Mouse (Mus musculus) lung, embryonic 15.5 days (tissue): ENCODE measurements around the gene Rhbdf1. TPM values are rescaled to one million over a fixed set of nuclear protein-coding genes. Genes with fewer than 3 reads are reported as not detected.

Source experiments
- ATAC-seq: fragments of 200-750 bp; cut with Nextera tagmentation; 2 replicates; pipeline ENCODE4 v1.8.0; 2017; ENCODE audit warnings: moderate number of reproducible peaks, borderline replicate concordance; ENCODE audit not compliant: low FRiP score, low TSS enrichment; ENCODE audit errors: extremely low read depth
- H3K27ac ChIP-seq: fragments of 300-500 bp; sonication (generic); 2 replicates; pipeline ENCODE4 v1.5.1; 2015; ENCODE audit warnings: moderate library complexity, mild to moderate bottlenecking, inconsistent platforms
- H3K27me3 ChIP-seq: fragments of 300-500 bp; sonication (generic); 2 replicates; pipeline ENCODE4 v1.6.1; 2015; ENCODE audit warnings: inconsistent platforms
- H3K36me3 ChIP-seq: fragments of 300-500 bp; sonication (generic); 2 replicates; pipeline ENCODE4 v1.6.1; 2015; ENCODE audit warnings: inconsistent platforms
- H3K4me1 ChIP-seq: fragments of 300-500 bp; sonication (generic); 2 replicates; pipeline ENCODE4 v1.6.1; 2015; ENCODE audit warnings: inconsistent platforms
- H3K4me2 ChIP-seq: fragments of 300-500 bp; sonication (generic); 2 replicates; pipeline ENCODE4 v1.6.1; 2015; ENCODE audit warnings: inconsistent platforms, mild to moderate bottlenecking, moderate library complexity
- H3K4me3 ChIP-seq: fragments of 300-500 bp; sonication (generic); 2 replicates; pipeline ENCODE4 v1.5.1; 2015; ENCODE audit warnings: mild to moderate bottlenecking, inconsistent platforms
- H3K9ac ChIP-seq: fragments of 300-500 bp; sonication (generic); 2 replicates; pipeline ENCODE4 v1.6.1; 2015; ENCODE audit warnings: inconsistent platforms
- H3K9me3 ChIP-seq: fragments of 300-500 bp; sonication (generic); 2 replicates; pipeline ENCODE4 v1.6.1; 2016; ENCODE audit warnings: inconsistent platforms
- WGBS: fragments of 180-500 bp; shearing (Covaris S2); methylation state at CpG from one replicate; pipeline ENCODE4 v1.1.7; 2015; 5-methylcytosine and 5-hydroxymethylcytosine counted together
- polyA plus RNA-seq: library from polyadenylated mRNA; unstranded; fragments of >200 nt; fragmentation: Nextera tagmentation; extraction: Ambion mirVana; gene quantifications from 2 replicates; pipeline ENCODE4 v1.2.1, GENCODE M21; 2015

Gene Rhbdf1
- polyA plus RNA-seq, 1 experiment from 2014 or later: 67.4 TPM

- H3K4me3 ChIP-seq: no peak overlapping the region
- no peak overlapping the region for H3K4me2 ChIP-seq
- no peak overlapping the region for H3K9ac ChIP-seq
- no peaks in the 10 kb centered on the region for H3K4me1 ChIP-seq
- 31% methylated on average over 11 of the region's 11 CpGs for WGBS
- ATAC-seq: no peak
- no peak overlapping the region for H3K27ac ChIP-seq
- no peaks in the 10 kb centered on the region for H3K9me3 ChIP-seq
- H3K36me3 ChIP-seq: no peaks in the 10 kb centered on the region
- no peaks in the 10 kb centered on the region; the same call in 1 of the 2 replicates for H3K27me3 ChIP-seq
These were observed 26.1 kb downstream of the Rhbdf1 start for GRCm38 (mm10) chr11:32195867-32196540.

- Histone ChIP-seq H3K27me3 (no peaks in the 10 kb centered on the region; the same call in 1 of the 2 replicates), H3K36me3 (no peaks in the 10 kb centered on the region), H3K4me1 (no peaks in the 10 kb centered on the region), H3K4me2 (no peak overlapping the region), H3K9me3 (no peaks in the 10 kb centered on the region), H3K27ac (no peak overlapping the region), H3K9ac (no peak overlapping the region), H3K4me3 (no peak overlapping the region)
- 86% methylated on average over 5 of the region's 5 CpGs for WGBS
- no peak for ATAC-seq
These were observed 27.5 kb downstream of the Rhbdf1 start for GRCm38 (mm10) chr11:32194626-32195025.

GRCm38 (mm10) chr11:32194086-32194485 lies 28.0 kb downstream of the Rhbdf1 start:
- H3K27ac ChIP-seq: no peak overlapping the region
- H3K36me3 ChIP-seq: no peaks in the 10 kb centered on the region
- no peak overlapping the region for H3K9ac ChIP-seq
- H3K4me2 ChIP-seq: no peak overlapping the region
- no peak overlapping the region for H3K4me3 ChIP-seq
- 79% methylated on average over 10 of the region's 10 CpGs for WGBS
- H3K27me3 ChIP-seq: no peaks in the 10 kb centered on the region; the same call in 1 of the 2 replicates
- ATAC-seq: no peak
- H3K9me3 ChIP-seq: no peaks in the 10 kb centered on the region
- no peaks in the 10 kb centered on the region for H3K4me1 ChIP-seq

- H3K9ac ChIP-seq: no peak overlapping the region
- H3K27me3 ChIP-seq: no peaks in the 10 kb centered on the region; the same call in 1 of the 2 replicates
- no peak overlapping the region for H3K27ac ChIP-seq
- no peaks in the 10 kb centered on the region for H3K9me3 ChIP-seq
- ATAC-seq: no peak
- no peak overlapping the region for H3K4me2 ChIP-seq
- WGBS: 85% methylated on average over 10 of the region's 10 CpGs
- H3K36me3 ChIP-seq: no peaks in the 10 kb centered on the region
- no peak overlapping the region for H3K4me3 ChIP-seq
- H3K4me1 ChIP-seq: no peaks in the 10 kb centered on the region
These were observed 28.9 kb downstream of the Rhbdf1 start for GRCm38 (mm10) chr11:32193156-32193555.

GRCm38 (mm10) chr11:32190603-32191110 lies 31.4 kb downstream of the Rhbdf1 start:
- Histone ChIP-seq H3K36me3 (no peaks in the 10 kb centered on the region), H3K4me2 (no peak overlapping the region), H3K27me3 (no peaks in the 10 kb centered on the region), H3K9ac (no peak overlapping the region), H3K27ac (no peak overlapping the region), H3K4me3 (no peak overlapping the region), H3K4me1 (no peaks in the 10 kb centered on the region), H3K9me3 (no peaks in the 10 kb centered on the region)
- 68% methylated on average over 13 of the region's 13 CpGs for WGBS
- 0 out of 2 replicates have a peak, but pooled peaks have one; percentile 10 for ATAC-seq

- 61% methylated on average over 9 of the region's 9 CpGs for WGBS
- no peak overlapping the region for H3K4me2 ChIP-seq
- ATAC-seq: 0 out of 2 replicates have a peak, but pooled peaks have one; percentile 53
- H3K4me3 ChIP-seq: no peak overlapping the region
- H3K9ac ChIP-seq: no peak overlapping the region
- no peaks in the 10 kb centered on the region for H3K36me3 ChIP-seq
- no peak overlapping the region for H3K27ac ChIP-seq
- H3K27me3 ChIP-seq: no peaks in the 10 kb centered on the region
- no peaks in the 10 kb centered on the region for H3K9me3 ChIP-seq
- no peaks in the 10 kb centered on the region for H3K4me1 ChIP-seq
These were observed 32.0 kb downstream of the Rhbdf1 start for GRCm38 (mm10) chr11:32190119-32190518.

- no peak overlapping the region for H3K4me2 ChIP-seq
- H3K9ac ChIP-seq: no peak overlapping the region
- H3K36me3 ChIP-seq: no peaks in the 10 kb centered on the region
- no peaks in the 10 kb centered on the region for H3K27me3 ChIP-seq
- H3K4me3 ChIP-seq: no peak overlapping the region
- no peak for ATAC-seq
- no peak overlapping the region for H3K27ac ChIP-seq
- H3K9me3 ChIP-seq: no peaks in the 10 kb centered on the region
- WGBS: 66% methylated on average over 5 of the region's 5 CpGs
- H3K4me1 ChIP-seq: no peaks in the 10 kb centered on the region
These were observed 32.7 kb downstream of the Rhbdf1 start for GRCm38 (mm10) chr11:32189434-32189833.

- 76% methylated on average over 12 of the region's 12 CpGs for WGBS
- H3K9me3 ChIP-seq: no peaks in the 10 kb centered on the region
- H3K9ac ChIP-seq: no peak overlapping the region
- H3K4me1 ChIP-seq: no peaks in the 10 kb centered on the region
- no peaks in the 10 kb centered on the region for H3K27me3 ChIP-seq
- no peak overlapping the region for H3K4me3 ChIP-seq
- no peaks in the 10 kb centered on the region for H3K36me3 ChIP-seq
- H3K27ac ChIP-seq: no peak overlapping the region
- ATAC-seq: no peak
- no peak overlapping the region for H3K4me2 ChIP-seq
These were observed 33.2 kb downstream of the Rhbdf1 start for GRCm38 (mm10) chr11:32188881-32189280.

- WGBS: 83% methylated on average over 4 of the region's 4 CpGs
- ATAC-seq: no peak
- Histone ChIP-seq H3K27ac (no peak overlapping the region), H3K4me3 (no peak overlapping the region), H3K27me3 (0 out of 2 replicates have a peak, but pooled peaks cover 3% of the 10 kb centered on the region), H3K36me3 (no peaks in the 10 kb centered on the region), H3K4me2 (no peak overlapping the region), H3K9ac (no peak overlapping the region), H3K4me1 (no peaks in the 10 kb centered on the region), H3K9me3 (no peaks in the 10 kb centered on the region)
These were observed 34.8 kb downstream of the Rhbdf1 start for GRCm38 (mm10) chr11:32187256-32187655.

GRCm38 (mm10) chr11:32186031-32186430 lies 36.1 kb downstream of the Rhbdf1 start:
- H3K9me3 ChIP-seq: no peaks in the 10 kb centered on the region
- WGBS: 63% methylated on average over 3 of the region's 3 CpGs
- H3K9ac ChIP-seq: no peak overlapping the region
- ATAC-seq: no peak
- H3K4me2 ChIP-seq: no peak overlapping the region
- no peaks in the 10 kb centered on the region for H3K36me3 ChIP-seq
- H3K4me1 ChIP-seq: no peaks in the 10 kb centered on the region
- H3K4me3 ChIP-seq: no peak overlapping the region
- H3K27ac ChIP-seq: no peak overlapping the region
- 0 out of 2 replicates have a peak, but pooled peaks cover 3% of the 10 kb centered on the region for H3K27me3 ChIP-seq

- no peaks in the 10 kb centered on the region for H3K4me1 ChIP-seq
- H3K4me2 ChIP-seq: no peak overlapping the region
- no peak overlapping the region for H3K27ac ChIP-seq
- H3K27me3 ChIP-seq: 0 out of 2 replicates have a peak, but pooled peaks cover 3% of the 10 kb centered on the region
- H3K9ac ChIP-seq: no peak overlapping the region
- H3K36me3 ChIP-seq: no peaks in the 10 kb centered on the region
- ATAC-seq: no peak
- WGBS: 86% methylated on average over 8 of the region's 8 CpGs
- H3K9me3 ChIP-seq: no peaks in the 10 kb centered on the region
- no peak overlapping the region for H3K4me3 ChIP-seq
These were observed 37.6 kb downstream of the Rhbdf1 start for GRCm38 (mm10) chr11:32184469-32184868.

- no peaks in the 10 kb centered on the region for H3K9me3 ChIP-seq
- 43% methylated on average over 23 of the region's 25 CpGs for WGBS
- H3K4me3 ChIP-seq: no peak overlapping the region
- H3K36me3 ChIP-seq: no peaks in the 10 kb centered on the region
- H3K4me2 ChIP-seq: no peak overlapping the region
- H3K4me1 ChIP-seq: no peaks in the 10 kb centered on the region
- H3K27ac ChIP-seq: no peak overlapping the region
- H3K9ac ChIP-seq: no peak overlapping the region
- 0 out of 2 replicates have a peak, but pooled peaks cover 3% of the 10 kb centered on the region for H3K27me3 ChIP-seq
- ATAC-seq: no peak
These were observed 39.9 kb downstream of the Rhbdf1 start for GRCm38 (mm10) chr11:32181973-32182868.
